Mouse (Mus musculus) CH12.LX (cell line): ENCODE data around the gene Lin7c. TPM values are rescaled to one million over a fixed set of nuclear protein-coding genes. Genes with fewer than 3 reads are reported as not detected.

Source experiments
- DNase-seq: peaks from one replicate; pipeline ENCODE4 v3.0.0-alpha.2; 2013; ENCODE audit errors: extremely low read depth
- H3K27ac ChIP-seq: 2 replicates; pipeline ENCODE4 v1.5.1; 2012; ENCODE audit warnings: low read depth, mild to moderate bottlenecking, control low read depth, moderate library complexity; ENCODE audit not compliant: insufficient read depth
- H3K27me3 ChIP-seq: replicated peaks from 2 replicates; pipeline ENCODE3; 2012; ENCODE audit warnings: inconsistent platforms
- H3K36me3 ChIP-seq, 2 experiments: replicated peaks in 1 of 2; 2 replicates each; pipeline versions ENCODE3 to v1.6.1; 2012; ENCODE audit warnings: inconsistent platforms in 1 of 2, low read length in 1 of 2, mild to moderate bottlenecking in 1 of 2, mixed read lengths in 1 of 2, moderate library complexity in 1 of 2; ENCODE audit not compliant: control insufficient read depth in 1 of 2, insufficient read depth in 1 of 2
- H3K4me1 ChIP-seq, 2 experiments: 2 replicates each; pipeline ENCODE4 v1.6.1; 2012; ENCODE audit warnings: inconsistent platforms in 1 of 2, moderate library complexity in 1 of 2; ENCODE audit not compliant: insufficient read depth in 2 of 2, control insufficient read depth in 1 of 2
- H3K4me2 ChIP-seq: 2 replicates; pipeline ENCODE4 v1.6.1; 2012; ENCODE audit warnings: low read depth, mild to moderate bottlenecking, control low read depth; ENCODE audit not compliant: poor library complexity, insufficient read depth, severe bottlenecking
- H3K4me3 ChIP-seq, 3 experiments: fragments of 150-350 bp in 1 of 3; sonication (generic) in 1 of 3; replicated peaks in 1 of 3; 2 replicates each; pipeline versions ENCODE3 to v1.5.1; 2011 to 2012; ENCODE audit warnings: low read depth in 2 of 3, low read length in 2 of 3, mild to moderate bottlenecking in 2 of 3, moderate library complexity in 2 of 3, control low read depth in 1 of 3, improper control_type of control experiment in 1 of 3, inconsistent platforms in 1 of 3, mixed read lengths in 1 of 3; ENCODE audit not compliant: poor library complexity in 1 of 3
- H3K79me2 ChIP-seq: replicated peaks from 2 replicates; pipeline ENCODE4 v1.6.1; 2012; ENCODE audit warnings: mild to moderate bottlenecking, moderate library complexity; ENCODE audit not compliant: control insufficient read depth, poor library complexity, insufficient read depth, severe bottlenecking; ENCODE audit errors: extremely low read depth
- H3K9ac ChIP-seq: 2 replicates; pipeline ENCODE4 v1.6.1; 2012; ENCODE audit warnings: low read depth, mild to moderate bottlenecking, control low read depth, moderate library complexity; ENCODE audit not compliant: insufficient read depth
- H3K9me3 ChIP-seq: replicated peaks from 2 replicates; pipeline ENCODE3; 2012; ENCODE audit warnings: low read length, inconsistent platforms, mixed read lengths
- CTCF ChIP-seq, 2 experiments: IDR thresholded peaks in 1 of 2; conservative IDR thresholded peaks in 1 of 2; 2 replicates each; pipeline ENCODE4 v1.5.1; 2011 to 2012; ENCODE audit warnings: low read depth in 2 of 2, low read length in 2 of 2, improper control_type of control experiment in 1 of 2, inconsistent platforms in 1 of 2, mild to moderate bottlenecking in 1 of 2, moderate library complexity in 1 of 2
- E2F4 ChIP-seq: IDR thresholded peaks from 2 replicates; pipeline ENCODE4 v1.6.1; 2011; ENCODE audit warnings: low read depth, low read length, improper control_type of control experiment; ENCODE audit not compliant: insufficient replicate concordance
- ELF1 ChIP-seq: IDR thresholded peaks from 2 replicates; pipeline ENCODE4 v1.6.1; 2014; ENCODE audit warnings: low read depth, mild to moderate bottlenecking, inconsistent platforms, low read length, improper control_type of control experiment
- EP300 ChIP-seq: IDR thresholded peaks from 2 replicates; pipeline ENCODE4 v1.6.1; 2011; ENCODE audit warnings: low read length, improper control_type of control experiment
- HCFC1 ChIP-seq: IDR thresholded peaks from 2 replicates; pipeline ENCODE4 v1.6.1; 2012; ENCODE audit warnings: low read depth, mild to moderate bottlenecking, inconsistent platforms, low read length, improper control_type of control experiment
- IRF4 ChIP-seq: IDR thresholded peaks from 2 replicates; pipeline ENCODE4 v1.6.1; 2014; ENCODE audit warnings: low read depth, mild to moderate bottlenecking, inconsistent platforms, low read length, improper control_type of control experiment
- MAX ChIP-seq: IDR thresholded peaks from 2 replicates; pipeline ENCODE4 v1.6.1; 2011; ENCODE audit warnings: low read length, improper control_type of control experiment
- MEF2A ChIP-seq: IDR thresholded peaks from 2 replicates; pipeline ENCODE4 v1.6.1; 2014; ENCODE audit warnings: low read depth, mild to moderate bottlenecking, inconsistent platforms, low read length, improper control_type of control experiment, borderline replicate concordance
- MXI1 ChIP-seq: IDR thresholded peaks from 2 replicates; pipeline ENCODE4 v1.6.1; 2011; ENCODE audit warnings: mild to moderate bottlenecking, low read depth, low read length, improper control_type of control experiment
- NELFE ChIP-seq: IDR thresholded peaks from 2 replicates; pipeline ENCODE4 v1.6.1; 2011; ENCODE audit warnings: low read depth, low read length, improper control_type of control experiment
- NRF1 ChIP-seq: IDR thresholded peaks from 2 replicates; pipeline ENCODE4 v1.6.1; 2014; ENCODE audit warnings: low read depth, mild to moderate bottlenecking, inconsistent platforms, low read length, improper control_type of control experiment, moderate library complexity
- POLR2A ChIP-seq: IDR thresholded peaks from 2 replicates; pipeline ENCODE4 v1.6.1; 2011; ENCODE audit warnings: low read depth, mild to moderate bottlenecking, improper control_type of control experiment, low read length
- POLR2AphosphoS2 ChIP-seq: IDR thresholded peaks from 2 replicates; pipeline ENCODE4 v1.6.1; 2011; ENCODE audit warnings: low read depth, low read length, improper control_type of control experiment
- RAD21 ChIP-seq: IDR thresholded peaks from 2 replicates; pipeline ENCODE4 v1.6.1; 2011; ENCODE audit warnings: low read depth, mild to moderate bottlenecking, low read length, improper control_type of control experiment, moderate library complexity
- RCOR1 ChIP-seq: conservative IDR thresholded peaks from 2 replicates; pipeline ENCODE4 v1.6.1; 2012; ENCODE audit warnings: low read depth, mild to moderate bottlenecking, inconsistent platforms, low read length, improper control_type of control experiment
- SMC3 ChIP-seq: IDR thresholded peaks from 2 replicates; pipeline ENCODE4 v1.6.1; 2011; ENCODE audit warnings: low read depth, low read length, improper control_type of control experiment
- TBP ChIP-seq: conservative IDR thresholded peaks from 2 replicates; pipeline ENCODE4 v1.6.1; 2011; ENCODE audit warnings: low read depth, low read length, improper control_type of control experiment
- UBTF ChIP-seq: IDR thresholded peaks from 2 replicates; pipeline ENCODE4 v1.6.1; 2012; ENCODE audit warnings: low read depth, mild to moderate bottlenecking, inconsistent platforms, low read length, improper control_type of control experiment, moderate library complexity
- USF1 ChIP-seq: IDR thresholded peaks from 2 replicates; pipeline ENCODE4 v1.6.1; 2014; ENCODE audit warnings: low read depth, mild to moderate bottlenecking, inconsistent platforms, low read length, improper control_type of control experiment
- USF2 ChIP-seq: conservative IDR thresholded peaks from 2 replicates; pipeline ENCODE4 v1.6.1; 2011; ENCODE audit warnings: low read depth, low read length, improper control_type of control experiment
- ZC3H11A ChIP-seq: IDR thresholded peaks from 2 replicates; pipeline ENCODE4 v1.6.1; 2012; ENCODE audit warnings: low read depth, mild to moderate bottlenecking, inconsistent platforms, low read length, improper control_type of control experiment
- ZKSCAN1 ChIP-seq: IDR thresholded peaks from 2 replicates; pipeline ENCODE4 v1.6.1; 2012; ENCODE audit warnings: low read depth, inconsistent platforms, low read length, improper control_type of control experiment, borderline replicate concordance
- ZMIZ1 ChIP-seq: IDR thresholded peaks from 2 replicates; pipeline ENCODE4 v1.6.1; 2012; ENCODE audit warnings: low read depth, mild to moderate bottlenecking, inconsistent platforms, low read length, improper control_type of control experiment
- ZNF384 ChIP-seq: IDR thresholded peaks from 2 replicates; pipeline ENCODE4 v1.6.1; 2012; ENCODE audit warnings: low read depth, low read length, improper control_type of control experiment, inconsistent platforms
- dilution Hi-C: fragments of 300-500 bp; cut with MboI; formaldehyde crosslinking; loops from 2 replicates; pipeline ENCODE4 v1.14.3; 2020; ENCODE audit warnings: low sequenced_read_pairs; ENCODE audit not compliant: extremely low pct_unique_long_range_greater_than_20kb, extremely low pct_ligation_motif_present
- in situ Hi-C: fragments of 300-500 bp; cut with MboI; formaldehyde crosslinking; loops from 3 replicates; pipeline ENCODE4 v1.14.3; 2019; ENCODE audit warnings: low sequenced_read_pairs, low pct_ligation_motif_present, low pct_unique_long_range_greater_than_20kb, mixed read lengths
- polyA plus RNA-seq: library from polyadenylated mRNA; unstranded; fragments of >175 nt; gene quantifications from 2 replicates; pipeline ENCODE4 v1.2.1, GENCODE M21; 2012; ENCODE audit warnings: low read depth; ENCODE audit not compliant: insufficient read length
- total RNA-seq, 2 experiments: library from RNA; depleted of rRNA; stranded (reverse); fragments of 300-350 nt in 1 of 2; fragments of >200 nt in 1 of 2; gene quantifications; 2 replicates each; pipeline ENCODE4 v1.2.3; 2012 to 2014

Lin7c gene
- total and polyA plus RNA-seq, 3 experiments = 29.7 to 75.0 (median 52.3) TPM

DNA sequence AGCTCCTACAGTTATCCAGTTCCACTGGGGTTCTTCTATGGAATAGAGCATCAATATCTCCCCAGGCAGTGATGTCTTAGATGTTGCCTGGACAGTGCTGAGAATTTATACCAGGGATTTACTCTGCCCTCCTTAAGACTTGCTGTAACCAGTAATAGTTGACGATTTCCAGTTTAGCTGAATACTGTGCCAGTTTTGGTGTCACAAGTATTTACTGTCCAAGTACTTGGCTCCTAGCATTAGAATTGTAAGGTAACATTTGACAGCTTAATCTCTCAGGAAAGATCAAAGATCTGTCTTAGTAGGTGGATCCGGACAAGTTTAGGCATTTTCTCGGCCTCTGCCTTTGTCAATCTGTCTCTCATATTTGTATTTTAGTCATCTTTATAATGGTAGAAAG, 32.4 kb downstream of the Lin7c start:
- Histone ChIP-seq H3K27me3 (no peaks in the 10 kb centered on the region), H3K4me3 (no peak overlapping the region), H3K9me3 (no peaks in the 10 kb centered on the region), H3K9ac (no peak overlapping the region), H3K27ac (no peak overlapping the region), H3K79me2 (no peaks in the 10 kb centered on the region; the same call in 1 of the 2 replicates), H3K36me3 (peaks cover 0 to 13% of the 10 kb centered on the region in 2 experiments), H3K4me2 (no peak overlapping the region), H3K4me1 (peaks cover 3 to 21% of the 10 kb centered on the region in 2 experiments; a peak in 3 of 4 replicates)
- dilution Hi-C loops (no loop called here), in situ Hi-C loops (loop anchor here (25.0 kb wide), 2 partner anchors 139 to 639 kb away; no protein-coding TSS in a partner anchor)
- no peak for DNase-seq
- TF ChIP-seq RCOR1 (no peak), MAX (no peak), NRF1 (no peak), E2F4 (no peak), POLR2AphosphoS2 (no peak), CTCF (conservative IDR thresholded peaks at IDR 0.05 in 1 of 2, IDR thresholded peaks at IDR 0.05 in 1 of 2; ENCODE audit: low read depth in 2 of 2, low read length in 2 of 2) (no peak), ELF1 (no peak)

- TF ChIP-seq EP300 (no peak), RCOR1 (no peak), MEF2A (no peak), USF2 (no peak)
- H3K27ac ChIP-seq = no peak overlapping the region
- no peak overlapping the region for H3K4me3 ChIP-seq
- peaks cover 0 to 14% of the 10 kb centered on the region in 2 experiments for H3K36me3 ChIP-seq
- no peak overlapping the region for H3K9ac ChIP-seq
- H3K4me2 ChIP-seq = no peak overlapping the region
- H3K79me2 ChIP-seq = no peaks in the 10 kb centered on the region; the same call in 1 of the 2 replicates
- no peak for DNase-seq
- in situ Hi-C loops (loop anchor here (25.0 kb wide), 2 partner anchors 138 to 638 kb away; no protein-coding TSS in a partner anchor), dilution Hi-C loops (no loop called here)
- no peaks in the 10 kb centered on the region for H3K27me3 ChIP-seq
- H3K4me1 ChIP-seq = peaks cover 2 to 14% of the 10 kb centered on the region in 2 experiments; a peak in 3 of 4 replicates
- H3K9me3 ChIP-seq = no peaks in the 10 kb centered on the region
Measured at GRCm38 (mm10) chr2:109923945-109924344, 33.3 kb downstream of the Lin7c start.

GRCm38 (mm10) chr2:109926984-109927383, 36.3 kb downstream of the Lin7c start:
- in situ Hi-C loops (no loop called here), dilution Hi-C loops (no loop called here)
- Histone ChIP-seq H3K27me3 (no peaks in the 10 kb centered on the region), H3K36me3 (peaks cover 0 to 22% of the 10 kb centered on the region in 2 experiments), H3K79me2 (no peaks in the 10 kb centered on the region), H3K9me3 (no peaks in the 10 kb centered on the region), H3K27ac (no peak overlapping the region), H3K4me1 (no peaks in the 10 kb centered on the region), H3K9ac (no peak overlapping the region), H3K4me3 (no peak overlapping the region), H3K4me2 (no peak overlapping the region)
- DNase-seq = no peak
- TF ChIP-seq TBP (no peak), NELFE (no peak), POLR2A (no peak), ZKSCAN1 (no peak), HCFC1 (no peak), ZC3H11A (no peak), ZNF384 (no peak), USF1 (no peak), SMC3 (no peak), UBTF (no peak), MAX (no peak), ELF1 (no peak), IRF4 (no peak), E2F4 (no peak), NRF1 (no peak), USF2 (no peak), MXI1 (no peak), ZMIZ1 (no peak), RAD21 (no peak)
